Mouse (Mus musculus): ENCODE measurements around the gene Fev.

Fev gene

DNA sequence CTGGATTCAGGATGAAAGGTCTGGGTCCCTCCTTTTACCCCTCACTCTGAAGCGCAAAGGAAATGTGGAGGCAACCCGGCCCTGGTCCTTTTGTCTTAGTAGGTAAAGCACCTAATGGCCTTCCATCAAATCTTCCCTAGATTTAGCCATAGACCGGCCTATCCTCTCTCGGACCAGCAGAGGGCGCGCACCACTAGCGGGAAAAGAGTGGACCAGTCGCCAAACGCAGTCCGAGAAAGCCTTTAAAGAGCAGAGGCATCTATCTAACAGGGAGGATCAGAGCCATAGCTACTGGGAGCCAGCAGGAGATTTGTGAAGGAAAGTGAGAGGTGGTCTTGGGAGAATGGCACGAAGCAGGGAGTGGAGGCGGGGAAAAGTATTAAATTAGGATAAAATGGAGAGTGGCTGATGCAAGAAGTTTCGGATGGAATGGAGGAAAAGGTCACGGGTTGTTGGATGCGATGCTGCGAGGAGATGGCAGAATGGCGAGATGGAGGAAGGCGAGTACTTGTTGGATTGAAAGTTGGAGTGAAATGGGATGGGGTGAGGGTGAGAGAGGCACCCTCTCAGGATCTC, 4.3 kb downstream of the Fev start:
- ATAC-seq (ENCODE audit: low TSS enrichment), result peak; percentile 71

DNA sequence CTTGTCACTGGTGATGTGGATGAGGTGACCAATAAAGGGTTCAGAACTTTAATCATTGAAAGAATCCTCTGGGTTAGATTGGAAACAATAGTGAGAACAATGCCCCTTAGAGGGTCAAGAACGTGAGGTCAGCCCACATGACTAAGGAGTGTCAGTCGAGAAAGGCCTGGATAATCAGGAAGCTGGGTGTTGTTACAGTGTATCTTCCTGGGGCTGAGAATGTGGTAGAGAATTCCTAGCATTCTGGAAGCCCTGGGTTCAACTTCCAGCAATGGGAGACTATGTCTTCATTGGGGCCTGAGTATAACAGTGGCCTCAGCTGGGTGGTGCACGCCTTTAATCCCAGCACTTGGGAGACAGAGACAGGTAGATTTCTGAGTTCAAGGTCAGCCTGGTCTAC, 8.0 kb downstream of the Fev start:
- no peak for ATAC-seq (ENCODE audit: low TSS enrichment)

DNA sequence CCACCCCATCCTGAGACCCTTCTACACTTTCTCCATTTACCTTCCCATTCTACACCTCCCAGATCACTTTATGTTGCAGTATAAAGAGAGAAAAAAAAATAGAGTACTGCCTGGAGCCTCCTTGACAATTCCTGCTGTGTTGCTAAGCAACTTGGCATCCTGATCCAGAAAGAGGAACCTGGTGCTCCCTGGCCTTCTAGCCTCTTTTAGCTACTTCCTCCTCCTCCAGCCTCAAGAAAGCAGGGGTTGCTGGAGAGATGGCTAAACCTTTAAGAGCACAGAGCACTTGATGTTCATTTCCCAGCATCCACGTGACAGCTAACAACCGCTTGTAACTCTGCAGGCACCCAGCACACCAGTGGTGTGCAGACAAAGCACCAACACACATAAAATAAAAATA, 13.0 kb downstream of the Fev start:
- no peak for ATAC-seq (ENCODE audit: low TSS enrichment)

DNA sequence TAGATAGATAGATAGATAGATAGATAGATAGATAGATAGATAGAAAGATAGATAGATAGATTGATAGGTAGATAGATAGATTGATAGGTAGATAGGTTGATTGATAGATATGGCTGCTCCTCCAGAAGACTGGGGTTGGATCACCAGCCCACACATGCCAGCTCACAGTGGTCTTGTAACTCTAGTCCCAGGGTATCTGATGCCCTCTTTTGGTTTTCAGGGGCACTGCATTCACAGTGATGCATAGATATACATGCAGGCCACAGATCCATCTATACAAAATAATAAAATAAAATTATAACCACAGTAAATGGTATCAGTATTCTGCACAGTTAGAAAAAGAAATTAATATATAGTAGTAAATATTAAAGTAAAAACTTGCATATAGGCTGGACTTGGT, 23.4 kb downstream of the Fev start:
- ATAC-seq (ENCODE audit: low TSS enrichment), result no peak

DNA sequence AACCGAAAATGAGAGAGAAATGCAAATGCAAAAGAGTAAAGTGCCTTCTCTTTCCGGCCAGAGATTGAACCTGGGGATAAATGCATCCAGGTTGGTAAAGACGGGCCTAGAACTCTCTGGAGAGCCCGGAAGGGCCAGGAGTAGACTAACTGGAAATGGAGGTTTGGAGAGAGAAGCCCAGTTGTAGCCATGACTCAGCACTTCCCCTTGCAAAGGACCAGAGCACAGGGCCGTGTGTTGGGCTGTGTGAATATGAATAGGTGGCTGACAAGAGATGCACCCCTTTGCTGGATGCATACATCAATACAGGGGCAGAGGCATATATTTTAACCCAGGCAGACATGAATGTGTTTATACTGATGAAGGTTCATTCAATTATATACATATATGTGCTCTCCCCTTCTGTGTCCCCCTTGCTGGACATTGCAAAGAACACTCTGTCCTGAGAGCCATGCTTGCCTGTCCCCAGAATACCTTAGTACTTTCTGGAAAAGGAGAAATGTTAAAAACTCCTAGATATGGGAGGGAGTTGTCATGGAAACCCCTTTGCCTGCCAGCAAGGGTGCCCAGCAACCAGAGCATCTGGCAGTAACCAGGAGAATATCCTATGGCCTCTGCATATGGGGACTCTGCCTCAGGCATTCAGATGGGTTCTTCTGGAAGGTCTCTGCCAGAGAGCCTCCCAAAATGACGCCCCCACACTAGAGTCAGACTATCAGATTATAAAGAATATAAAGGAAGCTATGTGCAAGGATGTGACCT, 25.8 kb downstream of the Fev start:
- 0 out of 2 replicates have a peak, but pooled peaks have one; percentile 21 for ATAC-seq (ENCODE audit: low TSS enrichment)

DNA sequence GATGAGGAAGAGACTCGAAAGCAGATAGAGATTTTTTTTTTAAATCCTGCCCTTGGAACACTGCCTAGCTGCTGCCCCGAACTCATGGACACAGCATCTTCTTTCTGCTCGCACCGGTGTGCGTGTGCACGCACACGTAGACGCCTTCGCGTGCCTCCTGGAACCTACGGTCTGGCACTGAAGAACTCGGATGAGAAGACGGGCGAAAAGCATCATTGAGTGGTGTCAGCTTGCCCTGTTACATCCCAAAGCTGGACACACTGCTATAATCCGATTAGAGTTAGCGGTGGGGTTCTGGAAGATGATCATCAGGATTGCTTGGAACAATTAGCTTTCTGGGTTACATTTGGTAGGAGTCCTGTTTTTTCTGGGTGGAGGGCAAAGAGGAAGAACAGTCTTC, 26.4 kb downstream of the Fev start:
- no peak; the same call in 1 of the 2 replicates for ATAC-seq (ENCODE audit: low TSS enrichment)

DNA sequence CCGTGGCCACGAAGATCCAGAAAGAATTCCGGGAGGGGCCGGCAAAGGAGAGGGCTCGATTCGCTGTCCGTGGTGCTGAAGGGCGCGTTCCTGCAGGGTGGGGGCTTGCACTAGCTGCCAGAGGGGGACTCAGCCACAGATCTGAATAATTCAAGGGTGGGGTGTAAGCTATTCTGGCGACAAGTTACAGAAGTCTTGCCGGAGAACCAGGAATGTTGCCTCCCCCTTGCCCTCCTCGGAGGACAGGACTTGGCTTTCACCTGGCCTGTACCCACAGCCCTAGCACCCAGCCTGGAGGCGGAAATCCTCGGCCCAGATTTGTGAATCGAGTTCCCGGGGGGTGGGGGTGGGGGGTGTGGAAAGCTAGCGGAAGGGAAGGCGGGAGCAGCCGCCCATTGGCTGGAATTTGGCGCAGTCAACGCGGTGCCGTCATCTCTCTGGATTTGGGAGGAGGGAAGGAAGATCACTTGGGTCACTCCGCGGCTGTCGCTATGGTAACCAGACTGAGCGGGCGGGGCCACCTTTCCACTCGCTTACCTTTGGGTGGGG, 27.0 kb downstream of the Fev start:
- peak; percentile 42 for ATAC-seq (ENCODE audit: low TSS enrichment)

DNA sequence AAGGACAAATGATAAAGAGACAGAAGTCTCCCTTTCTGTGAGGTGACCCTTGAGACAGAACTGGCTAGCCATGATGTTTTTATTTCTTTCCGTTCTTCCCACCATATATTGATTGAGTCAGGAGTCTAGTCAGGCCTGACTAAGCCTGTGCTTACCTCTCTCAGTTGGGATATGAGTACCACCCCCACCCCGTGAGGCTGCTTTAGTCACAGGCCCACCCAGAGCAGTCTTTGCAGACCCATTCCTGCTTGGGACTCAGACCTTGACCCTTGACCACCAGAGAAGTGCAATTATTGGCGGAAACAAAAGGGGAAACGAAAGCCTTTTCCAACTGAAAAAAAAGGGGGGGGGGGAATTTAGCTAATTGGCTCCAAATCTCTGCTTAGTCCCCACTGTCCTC, 27.5 kb downstream of the Fev start:
- no peak for ATAC-seq (ENCODE audit: low TSS enrichment)

DNA sequence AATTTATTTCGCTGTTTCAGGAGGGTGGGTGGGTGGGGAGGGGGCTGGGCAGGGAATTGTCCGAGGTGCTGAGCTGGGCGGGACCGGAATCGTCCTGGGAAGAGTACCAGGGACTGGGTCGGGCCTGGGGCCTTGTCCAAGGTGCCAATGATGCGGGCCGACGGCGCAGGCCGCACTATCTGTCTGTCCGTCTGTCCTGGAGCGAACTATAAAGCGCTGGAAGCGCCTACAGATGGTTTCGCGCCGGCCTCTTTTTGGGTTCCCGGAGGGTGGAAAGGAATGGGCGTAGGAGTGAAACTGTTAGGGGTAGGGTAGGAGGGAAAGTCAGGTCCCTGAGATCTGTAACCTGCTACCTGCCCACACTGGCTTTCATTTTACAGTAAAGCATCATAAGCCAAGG, 28.0 kb downstream of the Fev start:
- no peak for ATAC-seq (ENCODE audit: low TSS enrichment)

DNA sequence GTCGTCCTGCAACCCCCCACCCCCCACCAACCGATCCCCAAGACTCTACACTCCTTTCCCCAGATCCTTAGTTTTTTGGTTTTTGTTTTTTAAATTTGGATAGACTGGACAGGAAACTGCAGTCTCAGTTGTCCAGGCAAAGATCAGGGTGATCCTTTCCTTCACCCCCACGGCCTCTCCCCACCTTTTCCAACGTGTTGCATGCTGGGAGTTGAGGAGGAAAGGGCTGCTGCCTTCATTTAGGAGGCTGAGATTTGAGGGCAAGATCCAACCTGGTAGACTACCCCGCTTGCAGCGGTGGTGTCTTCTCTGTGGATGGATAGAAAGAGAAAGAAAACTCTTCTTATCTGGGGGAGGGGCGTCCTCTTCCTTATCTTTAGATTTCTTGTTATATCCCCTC, 28.4 kb downstream of the Fev start:
- no peak for ATAC-seq (ENCODE audit: low TSS enrichment)

DNA sequence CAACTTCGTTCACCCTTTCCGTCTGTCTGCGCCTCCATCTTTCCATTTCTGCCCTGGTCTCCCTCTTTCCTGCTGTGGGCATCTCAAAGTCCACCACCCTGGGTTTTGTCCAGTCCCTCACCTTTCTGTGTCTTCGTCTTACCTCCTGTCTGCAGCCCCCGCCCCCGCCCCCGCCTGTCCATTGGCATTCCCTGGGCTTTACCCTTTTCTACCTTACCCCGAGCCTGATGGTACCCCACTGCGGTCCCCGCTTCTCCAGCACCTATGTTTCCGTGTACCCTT, 28.8 kb downstream of the Fev start:
- no peak for ATAC-seq (ENCODE audit: low TSS enrichment)

DNA sequence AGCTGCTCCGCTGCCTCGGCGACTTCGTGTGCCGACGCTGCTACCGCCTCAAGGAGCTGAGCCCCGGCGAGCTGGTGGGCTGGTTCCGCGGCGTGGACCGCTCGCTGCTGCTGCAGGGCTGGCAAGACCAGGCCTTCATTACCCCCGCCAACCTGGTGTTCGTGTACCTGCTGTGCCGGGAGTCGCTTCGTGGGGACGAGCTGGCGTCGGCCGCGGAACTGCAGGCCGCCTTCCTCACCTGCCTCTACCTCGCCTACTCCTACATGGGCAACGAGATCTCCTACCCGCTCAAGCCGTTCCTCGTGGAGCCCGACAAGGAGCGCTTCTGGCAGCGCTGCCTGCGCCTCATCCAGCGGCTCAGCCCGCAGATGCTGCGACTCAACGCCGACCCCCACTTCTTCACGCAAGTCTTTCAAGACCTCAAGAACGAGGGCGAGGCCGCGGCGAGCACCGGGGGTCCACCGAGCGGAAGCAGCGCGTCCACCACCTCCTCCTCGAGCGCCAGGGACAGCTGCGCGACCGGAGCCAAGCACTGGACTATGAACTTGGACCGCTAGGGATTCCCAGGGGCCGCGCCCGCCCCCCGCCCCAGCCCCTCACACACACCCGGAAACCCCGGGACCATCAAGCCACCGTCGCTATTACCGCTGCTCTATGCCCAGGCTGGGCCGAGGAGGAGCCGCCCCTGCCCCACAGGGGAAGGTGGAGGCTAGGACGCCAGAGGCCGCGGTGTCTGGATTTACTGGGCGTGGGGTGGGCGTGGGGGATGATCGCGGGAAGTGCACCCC, 29.4 kb downstream of the Fev start:
- no peak for ATAC-seq (ENCODE audit: low TSS enrichment)

DNA sequence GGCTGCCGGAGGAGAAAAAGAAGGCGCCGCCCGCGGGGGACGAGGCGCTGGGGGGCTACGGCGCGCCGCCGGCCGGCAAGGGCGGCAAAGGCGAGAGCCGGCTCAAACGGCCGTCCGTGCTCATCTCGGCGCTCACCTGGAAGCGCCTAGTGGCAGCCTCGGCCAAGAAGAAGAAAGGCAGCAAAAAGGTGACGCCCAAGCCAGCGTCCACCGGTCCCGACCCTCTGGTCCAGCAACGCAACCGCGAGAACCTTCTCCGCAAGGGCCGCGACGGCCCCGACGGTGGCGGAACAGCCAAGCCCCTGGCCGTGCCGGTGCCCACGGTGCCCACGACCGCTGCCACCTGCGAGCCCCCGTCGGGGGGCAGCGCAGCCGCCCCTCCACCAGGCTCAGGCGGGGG, 30.1 kb downstream of the Fev start:
- ATAC-seq (ENCODE audit: low TSS enrichment), result no peak

DNA sequence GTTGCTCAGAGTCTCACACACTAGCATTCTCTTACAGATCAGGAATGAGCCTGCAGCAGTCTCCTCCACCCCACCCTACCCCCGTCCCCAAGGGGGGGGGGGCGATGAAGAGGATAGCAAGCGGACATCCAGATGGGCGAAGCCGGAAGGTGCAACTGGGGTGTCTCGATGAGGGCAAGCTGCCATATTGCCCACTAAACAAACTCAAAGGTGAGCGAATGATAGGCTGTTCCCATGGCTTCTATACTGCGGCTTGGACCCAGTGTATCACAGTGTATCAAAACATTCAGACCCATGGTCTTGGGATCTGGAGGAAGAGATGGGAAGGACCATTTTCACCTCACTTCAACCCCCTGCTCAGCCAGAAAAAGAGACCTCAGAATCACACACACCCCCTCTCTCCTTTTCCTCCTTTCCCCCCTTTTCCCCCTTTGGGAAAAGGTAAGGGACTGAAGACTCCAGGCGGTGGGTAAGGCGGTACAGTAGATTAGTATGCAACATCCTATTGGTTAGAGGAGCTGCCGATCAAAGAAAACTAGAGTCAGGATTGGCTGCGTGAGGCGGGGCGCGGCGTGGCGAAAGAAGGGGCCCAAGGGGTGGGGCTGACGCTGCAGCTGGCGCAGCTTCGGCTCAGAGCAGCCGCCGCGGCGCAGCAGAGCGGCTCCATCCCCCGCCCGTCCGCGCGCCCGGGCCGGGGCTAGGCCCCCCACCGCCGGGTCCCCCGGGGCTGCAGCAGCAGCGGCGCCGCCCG, 30.7 kb downstream of the Fev start, which contains the start of gene Cdk5r2:
TSS of gene Cdk5r2 (plus strand) at position 629 of the 751 bp plus-strand sequence.
- ATAC-seq (ENCODE audit: low TSS enrichment), result peak; percentile 58

DNA sequence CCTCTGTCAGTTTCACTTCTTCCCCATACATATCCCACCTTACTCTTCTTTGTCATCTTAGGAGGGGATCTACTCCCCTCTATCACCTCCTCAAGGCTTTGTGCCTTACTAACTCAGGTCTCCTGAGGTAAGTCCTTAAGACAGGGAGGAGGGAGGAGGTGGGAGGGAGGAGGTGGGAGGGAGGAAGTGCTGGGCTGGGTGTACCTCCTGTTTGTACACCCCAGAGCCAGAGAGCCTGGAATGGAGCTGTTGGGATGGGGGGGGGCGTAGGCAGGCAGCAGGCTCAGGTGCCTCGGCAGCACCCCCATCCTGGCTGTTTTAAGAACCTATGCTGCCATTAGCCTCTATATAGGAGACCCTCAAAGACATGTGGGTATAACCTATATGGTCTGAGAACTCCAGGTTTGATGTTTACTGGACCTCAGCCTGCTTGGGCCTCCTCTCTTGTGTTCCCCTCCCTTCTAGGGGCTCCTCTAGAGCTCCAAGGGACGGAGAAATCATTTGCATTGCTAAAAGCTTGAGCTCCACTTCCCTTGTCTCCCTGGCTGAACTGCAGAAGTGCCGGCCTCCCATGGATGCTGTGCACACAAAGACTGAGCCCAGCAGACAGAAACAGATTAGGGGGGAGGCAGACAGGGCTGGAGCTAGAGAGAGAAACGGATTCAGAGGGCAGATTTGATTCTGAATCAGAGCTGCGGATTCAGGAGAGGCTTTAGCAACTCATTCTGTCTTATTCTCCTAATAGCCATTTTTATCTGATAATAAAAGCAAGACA, 34.0 kb downstream of the Fev start:
- ATAC-seq (ENCODE audit: low TSS enrichment), result peak; percentile 35

DNA sequence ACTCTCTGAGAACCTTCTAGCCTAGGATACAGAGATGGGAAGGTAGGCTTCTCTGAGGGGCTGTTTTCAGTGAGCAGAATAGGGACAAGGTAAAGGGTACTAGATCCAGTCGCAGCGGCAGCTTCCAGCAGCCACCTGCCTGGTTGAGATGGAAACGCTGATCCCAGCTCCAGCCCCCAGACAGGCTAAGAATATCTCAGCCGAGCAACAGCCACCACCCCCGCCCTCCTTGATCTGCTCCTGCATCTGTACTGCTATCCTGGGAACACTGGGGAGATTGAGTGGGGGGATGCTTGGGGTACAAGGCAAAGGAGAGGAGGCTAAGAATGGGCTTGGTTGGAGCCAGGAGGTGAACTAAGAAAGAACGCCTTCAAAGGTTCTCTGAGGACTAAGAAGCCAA, 35.0 kb downstream of the Fev start:
- peak; percentile 64 for ATAC-seq (ENCODE audit: low TSS enrichment)

DNA sequence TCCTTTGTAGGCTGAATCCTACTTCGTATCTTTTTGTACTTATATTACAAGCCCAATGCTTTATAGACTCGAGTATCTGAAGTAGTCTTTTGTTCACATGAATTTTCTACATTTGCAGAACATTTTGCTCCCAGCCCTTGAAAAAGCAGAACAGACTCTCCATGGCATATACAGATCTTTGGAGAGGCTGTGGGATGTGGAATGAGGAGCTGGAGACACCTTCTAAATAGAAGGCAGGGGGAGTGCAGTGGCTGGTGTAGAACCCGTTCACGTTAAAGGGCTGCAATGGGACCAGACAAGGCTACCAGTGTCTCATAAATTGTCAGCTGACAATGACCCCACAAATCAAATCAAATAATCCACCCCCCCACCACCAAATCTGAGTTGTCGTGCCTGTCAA, 36.3 kb downstream of the Fev start:
- no peak for ATAC-seq (ENCODE audit: low TSS enrichment)

DNA sequence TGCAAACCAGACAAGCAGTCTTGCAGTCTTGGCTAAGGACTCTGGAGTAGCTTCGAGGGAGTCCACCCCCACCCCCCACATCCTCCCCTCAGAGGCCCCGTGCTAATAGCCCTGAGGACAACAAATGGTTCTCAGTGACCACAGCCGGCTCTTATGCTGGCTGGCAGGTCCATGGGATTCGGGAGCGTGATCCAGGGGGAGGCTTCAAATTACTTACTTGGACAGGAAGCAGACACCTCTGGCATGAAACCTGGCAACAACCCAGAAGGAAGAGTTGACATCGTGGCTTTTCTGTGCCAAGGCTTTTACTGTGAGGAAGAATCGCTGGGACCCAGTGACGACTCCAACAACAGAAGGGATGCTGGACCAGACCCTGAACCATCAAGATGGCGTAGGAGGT, 38.9 kb downstream of the Fev start:
- no peak for ATAC-seq (ENCODE audit: low TSS enrichment)

DNA sequence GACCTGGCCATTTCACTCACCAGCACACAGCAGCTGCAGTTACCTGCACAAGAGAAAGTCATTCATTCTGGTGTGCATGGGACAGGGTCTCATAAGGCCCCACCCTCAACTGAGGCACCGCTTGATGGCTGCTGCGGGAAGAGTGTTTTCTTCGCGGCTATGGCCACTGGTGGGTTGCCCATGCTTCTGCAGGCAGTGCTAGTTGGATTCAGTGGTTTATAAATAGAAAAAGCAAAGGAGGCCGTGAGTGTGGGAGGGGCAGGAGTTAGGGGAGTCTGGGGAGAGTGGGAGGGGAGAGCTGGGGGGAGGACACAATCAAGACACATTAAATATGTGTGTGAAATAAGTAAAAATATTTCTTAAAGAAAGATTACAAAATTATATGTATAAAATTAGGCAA, 42.1 kb downstream of the Fev start:
- ATAC-seq (ENCODE audit: low TSS enrichment), result peak; percentile 55; the same call in 1 of the 2 replicates

DNA sequence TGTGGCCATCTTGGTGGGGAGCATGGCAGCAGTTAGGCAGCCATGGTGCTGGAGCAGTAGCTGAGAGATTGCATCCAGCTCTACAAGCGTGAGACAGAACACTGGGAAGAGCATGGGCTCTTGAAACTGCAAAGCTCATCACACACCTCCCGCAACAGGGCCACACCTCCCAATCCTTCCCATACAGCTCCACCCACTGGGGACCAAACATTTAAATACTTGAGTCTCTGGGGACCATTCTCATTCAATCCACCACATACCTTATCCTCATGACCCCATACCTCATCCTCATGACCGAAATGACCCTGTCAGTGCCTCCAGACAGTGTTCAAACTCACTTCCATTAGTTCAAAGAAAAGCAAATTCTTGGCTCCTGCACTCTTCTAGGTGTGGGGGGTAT, 52.0 kb downstream of the Fev start:
- no peak for ATAC-seq (ENCODE audit: low TSS enrichment)
